Mouse (Mus musculus) intestine, embryonic 14.5 days (tissue): ENCODE results near the gene Zfp810. TPM values are rescaled to one million over a fixed set of nuclear protein-coding genes. Genes with fewer than 3 reads are reported as not detected.

Experiments used
- ATAC-seq: fragments of 200-750 bp; cut with Nextera tagmentation; replicated peaks from 2 replicates; pipeline ENCODE4 v1.8.0; 2017; ENCODE audit warnings: low read depth, moderate number of reproducible peaks, moderate TSS enrichment, moderate library complexity; ENCODE audit not compliant: low FRiP score, low TSS enrichment
- DNase-seq: peaks from one replicate; pipeline ENCODE4 v3.0.0-alpha.2; 2018; ENCODE audit warnings: low spot score
- H3K27ac ChIP-seq: fragments of 300-500 bp; sonication (generic); 2 replicates; pipeline ENCODE4 v1.5.1; 2014; ENCODE audit warnings: low read depth, mild to moderate bottlenecking, control low read depth
- H3K27me3 ChIP-seq: fragments of 300-500 bp; sonication (generic); replicated peaks from 2 replicates; pipeline ENCODE4 v1.6.1; 2014; ENCODE audit warnings: low read length, control low read depth; ENCODE audit not compliant: control insufficient read depth, insufficient read depth
- H3K36me3 ChIP-seq: fragments of 300-500 bp; sonication (generic); 2 replicates; pipeline ENCODE4 v1.6.1; 2014; ENCODE audit warnings: low read length, control low read depth; ENCODE audit not compliant: control insufficient read depth, insufficient read depth
- H3K4me1 ChIP-seq: fragments of 300-500 bp; sonication (generic); replicated peaks from 2 replicates; pipeline ENCODE4 v1.6.1; 2014; ENCODE audit warnings: low read length, control low read depth, mixed read lengths; ENCODE audit not compliant: control insufficient read depth, insufficient read depth
- H3K4me2 ChIP-seq: fragments of 300-500 bp; sonication (generic); 2 replicates; pipeline ENCODE4 v1.6.1; 2014; ENCODE audit warnings: low read length
- H3K4me3 ChIP-seq: fragments of 300-500 bp; sonication (generic); 2 replicates; pipeline ENCODE4 v1.5.1; 2014; ENCODE audit warnings: low read depth, low read length, control low read depth, mixed read lengths
- H3K9ac ChIP-seq: fragments of 300-500 bp; sonication (generic); 2 replicates; pipeline ENCODE4 v1.6.1; 2014; ENCODE audit warnings: mild to moderate bottlenecking, low read length
- H3K9me3 ChIP-seq: fragments of 300-500 bp; sonication (generic); 2 replicates; pipeline ENCODE4 v1.6.1; 2016; ENCODE audit warnings: low read length, control low read depth; ENCODE audit not compliant: control insufficient read depth
- WGBS: fragments of 180-500 bp; shearing (Covaris S2); extraction: QIAGEN DNeasy Blood & Tissue Kit; methylation state at CpG from one replicate; pipeline ENCODE4 v1.1.7; 2014; 5-methylcytosine and 5-hydroxymethylcytosine counted together
- polyA plus RNA-seq: library from polyadenylated mRNA; unstranded; fragments of >200 nt; fragmentation: Nextera tagmentation; extraction: Ambion mirVana; gene quantifications from 2 replicates; pipeline ENCODE4 v1.2.1, GENCODE M21; 2014

Gene Zfp810
- polyA plus RNA-seq, 1 experiment from 2014 or later = 19.0 TPM

DNA sequence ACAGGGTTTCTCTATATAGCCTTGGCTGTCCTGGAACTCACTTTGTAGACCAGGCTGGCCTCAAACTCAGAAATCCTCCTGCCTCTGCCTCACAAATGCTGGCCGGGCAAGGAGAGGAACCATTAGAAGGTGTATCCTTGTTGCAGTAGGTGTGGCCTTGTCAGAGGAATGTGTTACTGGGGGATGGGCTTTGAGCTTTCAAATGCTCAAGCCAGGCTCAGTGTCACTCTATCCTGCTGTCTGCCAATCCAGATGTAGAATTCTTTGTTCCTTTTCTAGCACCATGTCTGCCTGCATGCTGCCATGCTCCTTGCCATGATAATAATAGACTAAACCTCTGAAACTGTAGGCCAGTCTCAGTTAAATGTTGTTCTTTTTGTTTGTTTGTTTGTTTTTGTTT lies 5.2 kb downstream of the Zfp810 start:
- peaks cover 7% of the 10 kb centered on the region for H3K4me1 ChIP-seq
- no peaks in the 10 kb centered on the region for H3K9me3 ChIP-seq
- ATAC-seq = no peak
- DNase-seq = no peak
- H3K4me3 ChIP-seq = no peak overlapping the region
- no peak overlapping the region for H3K4me2 ChIP-seq
- no peak overlapping the region for H3K9ac ChIP-seq
- WGBS = 91% methylated on average over 1 of the region's 1 CpGs
- no peak overlapping the region for H3K27ac ChIP-seq
- H3K36me3 ChIP-seq = peaks cover 60% of the 10 kb centered on the region
- H3K27me3 ChIP-seq = no peaks in the 10 kb centered on the region

DNA sequence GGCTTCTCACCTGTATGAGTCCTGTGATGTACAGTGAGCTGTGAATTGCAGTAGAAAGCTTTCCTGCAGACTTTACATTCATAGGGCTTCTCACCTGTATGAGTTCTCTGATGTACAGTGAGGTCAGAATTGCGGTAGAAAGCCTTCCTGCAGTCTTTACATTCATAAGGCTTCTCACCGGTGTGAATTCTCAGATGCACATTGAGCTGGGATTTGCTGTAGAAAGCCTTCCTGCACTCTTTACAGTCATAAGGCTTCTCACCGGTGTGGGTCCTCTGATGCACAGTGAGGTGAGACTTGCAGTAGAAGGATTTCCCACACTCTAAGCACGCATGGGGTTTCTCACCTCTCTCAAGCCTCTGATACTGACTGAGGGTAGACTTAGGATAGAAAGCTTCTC lies 28.7 kb downstream of the Zfp810 start:
- Histone ChIP-seq H3K36me3 (peaks cover 75% of the 10 kb centered on the region), H3K9ac (no peak overlapping the region), H3K4me1 (no peaks in the 10 kb centered on the region), H3K9me3 (peaks cover 73% of the 10 kb centered on the region), H3K27ac (no peak overlapping the region), H3K27me3 (no peaks in the 10 kb centered on the region), H3K4me2 (no peak overlapping the region), H3K4me3 (no peak overlapping the region)
- WGBS = 98% methylated on average over 4 of the region's 4 CpGs
- DNase-seq (no peak), ATAC-seq (no peak)

- Histone ChIP-seq H3K36me3 (no peaks in the 10 kb centered on the region), H3K27me3 (no peaks in the 10 kb centered on the region), H3K4me1 (no peaks in the 10 kb centered on the region), H3K9ac (no peak overlapping the region), H3K9me3 (peaks cover 13% of the 10 kb centered on the region; the same call in 1 of the 2 replicates), H3K4me3 (no peak overlapping the region), H3K4me2 (no peak overlapping the region), H3K27ac (no peak overlapping the region)
- no peak for ATAC-seq
- DNase-seq = no peak
- 94% methylated on average over 1 of the region's 1 CpGs for WGBS
These were observed 38.6 kb downstream of the Zfp810 start for GRCm38 (mm10) chr9:22268886-22269285.

- H3K4me2 ChIP-seq = no peak overlapping the region
- WGBS = 83% methylated on average over 10 of the region's 10 CpGs
- ATAC-seq (no peak), DNase-seq (no peak)
- no peak overlapping the region for H3K4me3 ChIP-seq
- H3K27me3 ChIP-seq = no peaks in the 10 kb centered on the region
- no peaks in the 10 kb centered on the region for H3K36me3 ChIP-seq
- H3K4me1 ChIP-seq = no peaks in the 10 kb centered on the region
- H3K9me3 ChIP-seq = peaks cover 6% of the 10 kb centered on the region; the same call in 1 of the 2 replicates
- H3K9ac ChIP-seq = no peak overlapping the region
- H3K27ac ChIP-seq = no peak overlapping the region
These were observed 44.8 kb downstream of the Zfp810 start for GRCm38 (mm10) chr9:22262611-22263010.

- ATAC-seq (no peak), DNase-seq (no peak)
- no peak overlapping the region for H3K4me3 ChIP-seq
- H3K4me1 ChIP-seq = no peaks in the 10 kb centered on the region
- H3K27ac ChIP-seq = no peak overlapping the region
- H3K27me3 ChIP-seq = no peaks in the 10 kb centered on the region
- peaks cover 5% of the 10 kb centered on the region; the same call in 1 of the 2 replicates for H3K9me3 ChIP-seq
- no peak overlapping the region for H3K4me2 ChIP-seq
- H3K36me3 ChIP-seq = no peaks in the 10 kb centered on the region
- H3K9ac ChIP-seq = no peak overlapping the region
- 75% methylated on average over 1 of the region's 1 CpGs for WGBS
These were observed 45.9 kb downstream of the Zfp810 start for GRCm38 (mm10) chr9:22261594-22261993.

GRCm38 (mm10) chr9:22260092-22260422 lies 47.4 kb downstream of the Zfp810 start:
- WGBS = 31% methylated on average over 3 of the region's 3 CpGs
- peaks cover 7% of the 10 kb centered on the region; the same call in 1 of the 2 replicates for H3K36me3 ChIP-seq
- DNase-seq (no peak), ATAC-seq (no peak)
- H3K9me3 ChIP-seq = peaks cover 8% of the 10 kb centered on the region; the same call in 1 of the 2 replicates
- H3K27ac ChIP-seq = no peak overlapping the region
- H3K27me3 ChIP-seq = no peaks in the 10 kb centered on the region
- peak overlapping the region; percentile 52 for H3K4me3 ChIP-seq
- H3K9ac ChIP-seq = no peak overlapping the region; the same call in 1 of the 2 replicates
- H3K4me1 ChIP-seq = no peaks in the 10 kb centered on the region
- peak overlapping the region; percentile 71 for H3K4me2 ChIP-seq

DNA sequence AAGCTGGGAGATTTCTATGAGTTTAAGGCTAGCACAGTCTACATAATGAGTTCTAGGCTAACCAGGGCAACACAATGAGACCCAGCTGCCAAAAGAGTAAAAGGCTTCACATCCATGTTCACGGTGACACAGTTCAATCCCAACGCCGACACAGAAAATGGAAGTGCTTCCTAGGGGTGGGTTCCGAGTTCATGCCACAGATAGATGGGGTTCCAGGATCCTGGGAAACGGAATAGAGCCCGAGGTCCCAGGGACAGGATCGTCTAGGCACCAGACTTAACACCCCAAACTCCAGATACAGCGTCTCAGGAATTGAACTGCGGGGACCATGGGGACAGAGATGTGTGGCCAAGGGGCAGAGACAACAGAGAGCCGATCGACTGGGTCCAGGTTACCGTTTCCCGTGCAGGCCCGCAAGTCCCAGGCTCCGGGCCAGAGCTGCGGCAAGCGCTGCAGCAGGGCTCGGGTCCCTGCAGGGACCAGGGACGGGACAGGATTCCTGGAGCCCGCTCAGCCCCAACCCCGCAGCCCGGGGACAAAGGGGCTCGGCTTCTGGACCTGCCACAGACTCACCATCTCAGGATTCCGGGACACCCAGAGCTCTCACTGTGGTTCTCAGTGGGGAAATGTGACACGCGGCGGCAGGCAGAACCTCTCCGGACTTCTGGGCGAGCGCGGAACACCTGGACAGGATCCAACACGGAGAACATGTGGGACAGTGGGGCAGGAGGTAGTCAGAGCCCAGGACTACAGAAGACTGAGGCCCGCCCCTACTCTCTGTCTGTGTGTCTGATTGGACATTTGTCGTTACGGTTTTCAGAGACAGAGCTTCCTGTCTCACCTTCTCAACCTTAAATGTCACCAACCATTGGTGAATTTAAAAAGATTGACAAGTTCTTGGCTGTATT lies 48.0 kb downstream of the Zfp810 start, which contains the start of gene Zfp599:
Zfp599 (minus strand) TSS at position 712 of the 908 bp plus-strand sequence.
- Histone ChIP-seq H3K4me1 (no peaks in the 10 kb centered on the region), H3K4me3 (peak within 1 kb of the TSS; percentile 52), H3K27me3 (no peaks in the 10 kb centered on the region), H3K9me3 (peaks cover 11% of the 10 kb centered on the region; the same call in 1 of the 2 replicates), H3K4me2 (peak within 1 kb of the TSS; percentile 71), H3K27ac (peak within 1 kb of the TSS; percentile 12; the same call in 1 of the 2 replicates), H3K9ac (peak within 1 kb of the TSS; percentile 62), H3K36me3 (peaks cover 9% of the 10 kb centered on the region; the same call in 1 of the 2 replicates)
- 1% methylated on average over 35 of the region's 35 CpGs for WGBS
- ATAC-seq (peak; percentile 94), DNase-seq (peak; percentile 83)

DNA sequence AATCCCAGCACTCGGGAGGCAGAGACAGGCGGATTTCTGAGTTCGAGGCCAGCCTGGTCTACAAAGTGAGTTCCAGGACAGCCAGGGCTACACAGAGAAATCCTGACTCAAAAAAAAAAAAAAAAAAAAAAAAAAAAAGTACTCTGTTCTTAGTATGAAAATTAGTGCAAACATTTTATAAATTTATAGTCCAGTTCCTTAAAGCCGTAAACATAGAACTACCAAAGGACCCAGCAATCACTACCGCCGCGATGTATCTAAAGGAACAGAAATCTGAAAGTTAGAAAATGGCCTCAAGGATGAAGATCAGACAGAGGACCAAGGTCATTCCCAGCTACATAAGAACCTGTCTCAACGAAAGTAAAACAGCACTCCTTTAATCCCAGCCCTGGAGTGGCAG lies 48.7 kb downstream of the Zfp810 start:
- peak overlapping the region; percentile 52 for H3K4me3 ChIP-seq
- WGBS = 83% methylated on average over 8 of the region's 8 CpGs
- peak overlapping the region; percentile 71 for H3K4me2 ChIP-seq
- H3K4me1 ChIP-seq = no peaks in the 10 kb centered on the region
- H3K36me3 ChIP-seq = peaks cover 12% of the 10 kb centered on the region
- no peak for DNase-seq
- no peaks in the 10 kb centered on the region for H3K27me3 ChIP-seq
- ATAC-seq = no peak
- peaks cover 13% of the 10 kb centered on the region; the same call in 1 of the 2 replicates for H3K9me3 ChIP-seq
- peak overlapping the region; percentile 62; the same call in 1 of the 2 replicates for H3K9ac ChIP-seq
- H3K27ac ChIP-seq = no peak overlapping the region
